Mouse (Mus musculus) layer of hippocampus, adult 8-10 months (tissue): ENCODE results near the gene Saa3. TPM values are rescaled to one million over a fixed set of nuclear protein-coding genes. Genes with fewer than 3 reads are reported as not detected.
"Not testable (repeated sequence)": the region's sequence is repeated elsewhere in the genome, so short reads cannot be mapped to it uniquely, and the experiment has no call there.

Source experiments
- DNase-seq, 2 experiments: peaks; one replicate each; pipeline ENCODE4 v3.0.0; 2022; ENCODE audit warnings: low spot score in 2 of 2
- total RNA-seq, 4 experiments: library from RNA; stranded (reverse); gene quantifications; 2 replicates each; pipeline ENCODE4 v1.2.4; 2022

The Saa3 gene
- total RNA-seq: not detected

DNA sequence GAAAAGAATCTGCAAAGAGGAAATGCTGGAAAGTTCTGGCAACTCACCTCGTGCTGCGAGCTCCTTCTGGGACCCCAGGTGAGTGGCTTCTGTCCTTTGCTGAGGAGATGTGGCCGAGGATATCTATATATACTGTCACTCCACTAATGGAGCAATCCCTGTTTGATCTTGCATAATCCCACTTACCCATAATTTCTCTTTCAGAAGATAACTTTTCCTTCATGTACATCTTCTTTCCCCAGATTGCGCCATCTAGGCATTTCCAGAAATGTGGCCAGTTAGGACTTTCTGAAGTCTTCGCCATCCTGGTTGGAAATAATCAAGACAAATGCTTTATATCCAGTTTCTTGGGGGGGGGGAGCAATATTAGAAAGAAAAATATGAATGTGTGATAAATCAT is at the start of gene Saa3:
Gene Saa3, minus strand, starts transcription at position 101 of the 400 bp plus-strand sequence.
- DNase-seq: no peak

DNA sequence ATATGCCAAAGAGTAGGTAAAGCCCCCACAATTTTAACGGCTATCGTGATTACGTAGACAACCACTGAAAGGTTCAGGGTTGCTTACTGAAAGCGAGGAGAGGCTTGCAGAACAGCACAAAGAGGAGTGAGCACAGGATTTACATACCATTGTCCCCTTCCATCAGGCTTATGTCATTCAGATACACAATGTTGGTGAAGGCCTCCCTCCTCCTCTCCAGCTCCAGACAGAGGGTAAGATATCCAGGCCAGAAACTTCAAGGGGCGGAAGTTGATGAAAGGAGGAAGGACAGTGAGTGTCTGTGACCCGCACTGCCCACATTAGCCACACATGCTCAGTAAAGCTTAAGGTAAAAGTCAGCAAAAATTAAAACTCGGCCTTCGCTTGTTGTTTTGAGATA is 49.2 kb upstream of the Saa3 start:
- no peak for DNase-seq

DNA sequence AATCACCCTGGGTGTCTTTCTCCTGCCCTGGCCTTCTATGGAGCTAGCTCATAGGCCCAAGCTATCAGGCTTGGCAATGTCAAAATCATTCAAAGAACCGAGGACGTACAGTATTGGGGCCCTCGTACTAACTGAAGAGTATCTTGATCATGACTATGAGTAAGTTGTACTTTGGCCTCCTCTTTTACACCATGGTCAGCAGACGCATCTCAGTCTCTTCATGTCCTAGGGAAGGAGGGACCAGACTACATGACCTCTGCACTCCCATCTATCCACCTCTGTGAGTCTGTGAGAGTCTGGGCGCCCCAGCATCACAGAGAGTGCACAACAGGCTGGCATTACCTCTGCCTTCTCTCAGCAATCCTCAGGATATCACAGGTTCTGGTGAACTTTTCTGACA is 47.1 kb upstream of the Saa3 start:
- DNase-seq: no peak

DNA sequence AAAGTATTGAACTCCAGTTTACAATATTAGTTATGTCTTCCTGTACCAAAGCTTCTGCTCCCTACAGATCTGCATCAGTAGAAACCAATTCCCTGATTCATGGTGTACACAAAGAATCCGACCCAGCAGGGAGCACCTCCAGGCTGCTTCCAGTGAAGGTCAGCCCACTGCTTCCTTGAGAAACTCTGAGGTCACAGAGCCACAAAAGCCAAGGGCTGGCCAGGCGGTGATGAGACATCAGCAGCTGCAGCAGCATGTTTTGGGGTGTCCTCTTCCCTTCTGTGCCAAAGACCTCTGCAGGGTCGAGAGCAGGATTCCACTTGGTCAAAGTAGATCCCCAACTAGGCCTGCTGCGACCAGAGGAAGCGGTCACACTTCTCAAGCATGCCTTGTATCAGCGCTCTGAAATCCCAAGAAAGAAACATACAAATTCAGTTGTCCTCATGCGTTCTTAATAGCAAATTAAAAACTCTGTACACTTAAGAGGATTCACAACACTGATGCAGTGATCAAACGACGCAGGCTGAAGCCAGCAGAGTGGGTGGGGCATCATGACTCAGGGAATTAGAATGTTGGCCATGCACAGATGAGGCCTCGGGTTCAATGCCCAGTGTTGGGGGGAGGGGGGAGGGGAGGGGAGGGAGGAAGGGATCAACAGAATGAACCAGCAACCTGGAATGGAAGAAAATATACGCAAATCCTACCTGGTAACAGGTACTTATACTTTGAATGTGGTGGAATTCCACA is 45.7 kb upstream of the Saa3 start:
- no peak for DNase-seq

DNA sequence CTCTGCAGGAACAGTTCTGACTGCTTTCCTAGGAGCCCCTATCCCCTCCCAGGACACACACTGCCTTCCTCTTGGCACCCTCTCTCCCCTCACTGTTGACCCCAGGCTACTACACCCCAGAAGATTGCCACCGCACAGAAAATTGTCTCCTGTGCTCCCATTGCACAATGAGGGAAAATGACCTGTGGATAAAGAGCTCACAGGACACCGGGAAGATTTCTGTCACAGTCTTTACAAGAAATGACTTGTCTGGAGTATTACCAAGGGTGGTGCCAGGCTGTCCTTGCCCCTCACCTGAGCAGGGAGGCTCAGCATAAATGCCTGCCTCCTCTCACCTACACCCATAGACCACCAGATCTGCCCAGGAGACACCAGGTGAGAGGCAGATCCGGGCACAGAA is 36.0 kb upstream of the Saa3 start, which contains the start of gene Saa2:
Gene Saa2, plus strand, starts transcription at position 301 of the 400 bp plus-strand sequence.
- no peak for DNase-seq

DNA sequence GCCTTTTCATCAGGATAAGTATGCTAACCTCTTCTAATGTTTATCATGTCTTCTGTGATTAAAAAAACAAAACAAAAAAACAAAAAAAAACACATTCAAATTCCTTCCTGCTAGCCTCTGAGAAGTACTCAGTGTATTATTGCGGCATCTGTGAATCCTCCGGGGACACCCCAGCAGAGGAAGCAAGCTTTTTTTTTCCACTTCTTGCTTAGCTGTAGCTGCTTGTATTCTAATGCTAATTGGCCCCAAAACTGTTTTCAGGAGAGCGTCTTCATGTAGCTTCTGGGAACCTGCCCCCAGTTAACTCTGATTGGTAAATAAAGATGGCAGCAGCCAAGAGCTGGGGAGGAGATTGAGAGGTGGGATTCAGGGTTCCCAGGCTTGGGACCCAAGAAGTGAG is 33.0 kb upstream of the Saa3 start:
- DNase-seq: no peak

DNA sequence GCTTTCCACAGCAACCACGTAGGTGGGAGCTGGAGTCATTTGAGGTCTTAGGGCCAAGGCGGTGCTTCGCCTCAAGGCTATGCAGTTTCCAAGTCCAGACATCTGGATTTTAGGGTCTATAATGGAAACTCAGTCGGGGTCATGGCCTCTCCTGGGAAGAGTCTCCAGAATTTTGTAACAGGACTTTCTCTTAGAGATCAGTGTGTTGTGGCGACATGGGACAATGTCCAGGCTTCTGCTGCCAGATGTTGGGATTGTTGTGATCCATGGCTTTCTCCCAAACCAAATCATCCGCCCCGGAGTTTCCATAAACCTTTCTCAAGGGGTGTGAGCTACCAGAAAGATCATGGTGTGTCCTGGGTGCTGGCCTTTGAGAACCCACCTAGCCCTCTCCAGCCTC is 30.9 kb upstream of the Saa3 start:
- no peak for DNase-seq

DNA sequence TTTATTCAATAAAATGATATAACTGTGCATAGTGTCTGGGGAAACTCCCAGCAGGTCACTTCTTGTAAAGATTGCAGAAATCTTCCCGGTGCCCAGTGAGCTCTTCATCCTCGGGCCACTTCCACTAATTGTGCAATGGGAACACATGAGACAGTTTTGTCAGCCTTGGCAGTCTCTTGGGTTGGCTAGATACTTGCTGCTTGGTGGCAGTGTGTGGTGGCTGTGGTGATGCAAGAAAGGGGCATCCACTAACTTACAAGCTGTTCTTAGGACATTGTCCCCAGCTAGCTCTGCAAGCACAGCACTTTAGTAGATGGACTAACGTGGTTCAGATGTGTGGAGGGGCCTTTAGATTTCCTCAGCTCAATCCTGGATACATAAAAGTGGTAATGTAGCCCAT is 30.3 kb upstream of the Saa3 start:
- no peak for DNase-seq

DNA sequence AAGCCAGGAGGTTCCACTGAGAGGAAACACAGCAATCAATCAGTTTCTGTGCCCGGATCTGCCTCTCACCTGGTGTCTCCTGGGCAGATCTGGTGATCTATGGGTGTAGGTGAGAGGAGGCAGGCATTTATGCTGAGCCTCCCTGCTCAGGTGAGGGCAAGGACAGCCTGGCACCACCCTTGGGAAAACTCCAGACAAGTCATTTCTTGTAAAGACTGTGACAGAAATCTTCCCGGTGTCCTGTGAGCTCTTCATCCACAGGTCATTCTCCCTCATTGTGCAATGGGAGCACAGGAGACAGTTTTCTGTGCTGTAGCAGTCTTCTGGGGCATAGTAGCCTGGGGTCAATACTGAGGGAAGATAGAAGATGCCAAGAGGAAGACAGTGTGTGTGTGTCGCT is 27.4 kb upstream of the Saa3 start, which contains the start of gene Saa1:
Gene Saa1, minus strand, starts transcription at position 101 of the 400 bp plus-strand sequence.
- DNase-seq: not testable (repeated sequence)

DNA sequence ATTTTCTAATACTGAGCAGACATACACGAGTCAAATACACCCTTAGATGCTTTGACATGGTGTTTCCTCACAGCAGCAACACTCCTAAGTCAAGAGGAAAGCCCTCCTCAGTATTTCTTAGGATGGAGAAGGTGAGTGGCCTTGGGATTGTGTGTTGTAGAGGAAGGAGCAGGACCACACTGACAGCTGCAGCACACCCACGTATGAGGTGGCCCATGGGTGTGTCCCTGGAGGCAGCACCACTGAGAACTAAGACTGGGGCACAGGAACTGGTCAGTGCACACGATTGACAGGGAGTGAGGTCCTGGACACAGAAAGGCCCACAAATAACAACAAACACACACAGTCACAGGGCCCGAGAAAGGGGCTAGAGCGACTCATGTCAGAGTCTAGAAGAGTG is 24.5 kb upstream of the Saa3 start:
- DNase-seq: not testable (repeated sequence)

DNA sequence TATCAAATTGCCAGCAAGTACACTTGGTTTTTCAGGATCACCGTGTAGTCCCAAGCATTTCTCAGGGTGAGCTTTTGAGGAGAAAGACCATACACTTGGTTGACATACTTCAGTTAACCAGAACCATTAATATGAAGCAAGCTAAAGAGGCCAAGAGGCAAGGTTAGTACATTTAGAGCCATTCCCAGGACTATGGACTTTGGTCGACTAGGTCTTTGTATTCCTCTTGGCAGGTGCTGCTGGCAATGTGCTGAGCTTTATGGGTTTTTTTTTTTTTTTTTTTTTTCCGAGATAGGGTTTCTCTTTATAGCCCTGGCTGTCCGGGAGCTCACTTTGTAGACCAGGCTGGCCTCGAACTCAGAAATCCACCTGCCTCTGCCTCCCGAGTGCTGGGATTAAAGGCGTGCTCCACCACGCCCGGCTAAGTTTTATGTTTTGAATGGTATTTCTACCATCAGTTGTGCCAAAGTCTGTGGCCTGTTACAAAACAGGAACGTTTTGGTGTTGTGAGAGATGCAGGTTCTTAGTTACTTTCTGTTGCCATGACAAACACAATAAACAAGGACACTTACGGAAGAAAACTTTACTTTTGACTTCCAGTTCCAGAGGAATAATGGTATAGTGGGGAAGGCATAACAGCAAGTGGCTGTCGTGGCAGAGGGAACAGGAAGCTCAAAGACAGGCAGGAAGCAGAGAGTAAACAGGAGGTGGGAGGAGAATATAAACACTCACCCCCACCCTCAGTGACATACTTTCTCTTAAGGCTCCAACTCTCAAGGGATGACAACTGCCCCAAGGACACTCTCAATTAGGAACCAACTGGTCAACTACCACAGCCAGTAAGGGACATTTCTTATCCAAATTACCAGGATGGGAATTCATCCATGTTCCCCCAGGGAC is 23.3 kb upstream of the Saa3 start:
- DNase-seq: no peak

DNA sequence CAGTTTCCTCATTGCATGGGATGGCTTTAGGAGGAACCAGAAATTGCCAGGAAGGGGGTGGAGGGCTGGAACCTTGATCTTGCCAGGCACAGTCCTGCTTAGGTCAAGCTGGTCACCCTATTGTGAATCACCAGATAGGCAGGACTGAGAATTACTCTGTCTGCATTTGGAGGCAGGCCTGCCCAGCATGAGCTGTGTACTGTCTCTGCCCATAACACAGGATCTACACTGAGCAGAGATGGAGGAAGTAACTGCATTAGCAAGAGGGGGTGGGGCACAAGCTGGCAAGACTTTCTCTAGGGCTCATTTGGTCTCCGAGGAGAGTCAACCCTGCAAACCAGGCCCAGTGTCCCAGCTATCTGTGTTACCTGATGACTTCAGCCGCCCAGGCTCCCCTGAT is 19.5 kb upstream of the Saa3 start:
- no peak for DNase-seq

DNA sequence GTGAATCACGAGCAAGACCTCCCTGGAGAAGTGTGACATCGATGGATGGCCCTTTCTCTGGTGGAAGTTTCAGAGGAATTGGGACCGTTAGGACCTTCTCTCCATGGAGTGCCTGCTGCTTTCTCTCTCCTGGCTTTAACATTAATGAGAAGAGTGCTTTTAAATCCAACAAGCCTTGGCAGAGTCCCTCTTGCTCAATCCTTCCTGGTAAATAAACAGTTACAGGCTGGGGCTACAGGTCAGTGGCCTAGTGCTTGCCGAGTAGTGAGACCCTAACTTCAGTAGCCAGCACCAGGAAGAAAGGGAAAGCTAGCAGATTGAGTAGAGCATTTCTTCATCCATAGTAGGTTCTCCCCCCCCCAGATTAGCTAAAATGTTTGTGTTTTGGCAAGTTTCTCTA is 17.0 kb upstream of the Saa3 start, which contains the start of gene Saa4:
Gene Saa4, minus strand, starts transcription at position 146 of the 400 bp plus-strand sequence.
- no peak for DNase-seq

DNA sequence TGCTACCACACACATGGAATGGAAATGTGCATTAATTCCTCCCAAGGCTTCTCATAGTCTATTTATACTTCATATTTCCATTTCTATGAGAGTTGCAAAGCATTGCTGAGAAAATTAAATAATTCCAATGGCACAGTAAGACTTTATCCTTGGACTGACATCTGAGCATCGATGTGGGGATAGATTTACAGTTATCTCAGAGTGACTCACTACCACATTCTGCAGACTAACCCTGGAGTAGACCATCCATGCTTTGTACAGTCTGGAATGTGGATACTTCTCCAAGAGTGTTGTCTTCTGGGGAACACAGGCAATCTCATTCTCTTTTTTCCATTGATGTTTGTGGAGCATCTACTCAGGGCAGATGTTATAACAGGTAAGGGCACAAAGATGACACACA is 12.1 kb upstream of the Saa3 start:
- DNase-seq: no peak

DNA sequence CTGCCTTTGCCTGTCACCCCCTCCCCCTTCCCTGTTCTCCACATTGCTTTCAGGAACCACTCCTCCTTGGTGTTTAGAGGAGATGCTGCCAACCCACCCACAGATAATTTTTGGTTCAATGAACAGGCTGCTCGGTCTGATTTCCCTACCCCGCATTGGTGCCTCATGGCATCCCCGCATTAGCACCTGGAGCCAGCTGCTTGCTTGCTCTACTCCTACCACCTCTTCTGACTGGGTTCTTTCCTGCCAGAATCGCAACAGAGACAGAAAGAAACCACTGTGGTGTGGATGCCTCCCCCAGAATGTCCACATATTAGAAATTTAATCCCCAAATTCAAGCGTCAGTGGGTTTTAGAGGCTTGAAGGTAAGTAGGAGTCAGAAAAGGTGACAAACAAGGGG is 8.9 kb upstream of the Saa3 start:
- DNase-seq: peak; percentile 19 to 24

DNA sequence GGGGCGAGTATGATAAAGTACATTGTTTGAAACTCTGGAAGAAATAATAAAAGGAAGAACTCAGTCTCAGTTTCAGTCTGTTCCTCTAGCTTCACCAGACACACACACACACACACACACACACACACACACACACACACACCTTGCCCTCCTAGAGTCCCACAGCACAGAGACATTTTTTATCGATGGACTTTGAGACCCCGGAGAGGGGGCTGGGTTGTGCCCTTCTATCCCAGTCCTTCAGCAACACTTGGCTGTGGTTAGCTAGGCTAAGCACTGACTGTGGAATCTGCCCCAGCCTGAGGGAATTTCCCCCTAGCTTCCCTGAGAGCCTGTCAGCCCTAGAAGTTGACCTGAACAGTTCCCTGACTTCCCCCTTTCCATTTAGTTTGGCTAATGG is 8.3 kb upstream of the Saa3 start:
- DNase-seq: no peak

DNA sequence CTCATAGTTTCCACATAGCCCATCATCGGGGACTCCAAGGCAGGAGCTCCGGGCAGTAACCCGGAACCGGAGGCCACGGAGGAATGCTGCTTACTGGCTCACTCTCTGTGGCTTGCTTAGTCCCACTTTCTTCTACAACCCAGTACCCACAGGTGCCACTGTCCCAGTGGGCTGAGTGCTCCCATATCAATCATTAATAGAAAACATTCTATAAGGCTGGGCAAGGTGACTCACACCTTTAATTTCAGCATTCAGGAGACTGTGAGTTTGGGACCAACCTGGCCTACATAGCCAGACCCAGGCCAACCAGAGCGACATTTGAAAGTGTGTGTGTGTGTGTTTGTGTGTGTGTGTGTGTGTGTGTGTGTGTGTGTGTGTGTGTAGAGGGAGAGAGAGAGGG is 7.9 kb upstream of the Saa3 start:
- DNase-seq: no peak

DNA sequence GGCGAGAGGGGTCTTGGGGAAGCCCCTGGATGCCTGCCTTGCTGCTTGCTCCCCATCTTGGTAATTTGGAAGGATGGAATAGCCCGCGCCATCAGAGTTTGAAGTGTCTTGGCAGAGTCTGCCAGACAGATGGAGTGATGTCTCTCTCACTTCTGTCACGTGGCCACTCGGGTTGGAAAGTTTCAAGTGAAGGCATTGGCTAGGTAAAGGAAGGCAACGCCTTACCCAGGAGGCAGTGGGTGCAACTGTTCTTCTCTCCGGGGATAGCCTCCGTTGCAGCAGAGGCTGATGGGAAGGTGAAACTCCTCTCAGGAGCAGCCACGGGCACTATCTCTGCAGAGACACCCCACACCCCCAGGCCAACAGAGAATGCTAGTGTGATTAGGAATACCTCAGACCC is 5.0 kb upstream of the Saa3 start:
- no peak for DNase-seq

DNA sequence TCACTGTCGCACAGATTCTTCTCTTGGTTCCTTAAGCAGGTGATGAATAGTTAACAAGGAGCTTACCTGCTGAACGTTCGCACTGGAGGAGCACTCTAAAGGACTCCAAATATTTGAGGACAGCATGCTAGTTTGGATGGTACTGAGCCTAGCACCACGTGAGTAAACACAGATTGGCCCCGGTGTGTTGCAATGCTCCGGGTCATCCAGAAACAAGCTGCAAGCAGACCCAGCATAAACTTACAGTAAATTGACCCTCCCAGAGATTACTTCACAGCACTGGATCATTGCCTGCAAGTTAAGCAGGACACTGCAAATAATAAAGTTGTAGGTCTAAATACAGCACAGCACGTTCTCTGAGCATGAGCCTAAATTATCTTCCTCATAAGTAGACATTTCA is 4.0 kb upstream of the Saa3 start:
- no peak for DNase-seq

DNA sequence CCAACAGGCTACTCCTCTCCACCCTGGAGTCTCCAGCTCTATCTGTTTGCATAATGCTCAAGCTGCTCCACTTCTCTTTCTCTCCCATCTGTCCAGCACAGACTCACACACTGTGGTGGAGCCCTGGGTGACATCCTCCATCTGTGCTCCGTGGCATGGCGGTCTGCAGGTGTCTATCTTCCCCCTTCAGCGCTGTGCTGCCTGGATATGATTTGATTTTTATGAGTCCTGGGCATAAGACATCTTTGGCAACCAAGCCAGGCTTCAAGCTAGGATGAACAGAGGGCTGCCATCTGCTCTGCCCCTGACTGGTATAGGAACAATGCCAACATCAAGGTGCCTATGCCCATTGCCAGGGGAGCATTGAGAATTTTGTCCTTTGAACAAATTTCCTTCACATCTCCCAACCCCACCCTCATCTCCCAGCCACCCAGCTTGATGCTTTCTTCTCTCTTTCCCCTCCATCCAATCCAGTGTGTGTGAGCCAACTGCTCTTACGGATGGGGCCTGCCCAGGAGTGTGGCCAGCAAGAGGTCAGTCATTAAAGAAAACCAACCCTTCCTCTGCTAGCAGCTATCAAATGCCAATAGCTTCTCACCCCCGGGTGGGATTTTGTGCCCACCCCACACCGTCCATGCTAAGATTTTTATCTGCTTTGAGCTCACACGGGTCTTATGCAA is 3.2 kb upstream of the Saa3 start:
- DNase-seq: no peak

DNA sequence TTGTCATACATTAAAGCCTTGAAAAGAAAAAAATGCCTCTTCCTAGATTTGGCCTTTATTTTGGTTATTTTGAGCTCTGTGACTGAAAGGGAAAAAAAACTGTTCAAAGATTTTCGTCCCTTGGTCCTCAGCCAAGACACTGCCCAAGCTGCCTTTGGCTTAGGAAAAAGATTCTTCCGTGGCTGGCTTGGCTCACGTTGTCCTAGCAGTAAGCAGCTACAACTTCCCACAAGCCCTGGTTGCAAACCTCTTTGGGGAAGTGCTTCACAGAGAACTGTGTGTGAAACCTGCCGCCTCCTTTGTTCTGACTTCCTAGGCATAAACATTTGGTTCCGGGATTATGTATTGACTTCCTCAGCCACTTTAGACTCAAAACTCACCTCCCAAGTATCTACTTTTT is 1.4 kb upstream of the Saa3 start:
- DNase-seq: no peak

DNA sequence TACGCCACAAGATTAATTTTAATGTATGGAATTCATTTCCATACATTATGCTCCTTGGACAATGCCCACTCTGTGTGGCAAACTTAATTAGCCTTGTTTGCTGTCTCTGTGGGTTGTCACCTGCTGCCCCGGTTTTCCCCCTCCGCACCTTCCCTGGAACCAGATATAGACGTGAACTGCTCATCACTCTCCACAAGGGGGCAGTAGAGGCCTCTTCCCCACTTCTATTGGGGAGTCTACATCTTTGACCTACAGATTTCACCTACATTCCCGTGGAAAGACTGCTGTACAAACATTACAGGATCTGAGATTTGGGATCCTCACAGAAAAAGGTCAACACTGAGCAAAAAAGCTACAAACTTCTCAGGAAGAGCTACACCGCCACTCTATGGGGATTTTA is 982 bp downstream of the Saa3 start:
- peak in 1 of 2 experiments; percentile 54 for DNase-seq
